Mouse (Mus musculus) CD8-positive naive resting alpha-beta T cell, adult 2 months (primary cell): ENCODE data around the gene Podxl2.

Experiments used
- DNase-seq, 2 experiments: peaks; one replicate each; pipeline ENCODE4 v3.0.0; 2022; ENCODE audit warnings: low read depth in 2 of 2, low spot score in 2 of 2

Podxl2 gene

DNA sequence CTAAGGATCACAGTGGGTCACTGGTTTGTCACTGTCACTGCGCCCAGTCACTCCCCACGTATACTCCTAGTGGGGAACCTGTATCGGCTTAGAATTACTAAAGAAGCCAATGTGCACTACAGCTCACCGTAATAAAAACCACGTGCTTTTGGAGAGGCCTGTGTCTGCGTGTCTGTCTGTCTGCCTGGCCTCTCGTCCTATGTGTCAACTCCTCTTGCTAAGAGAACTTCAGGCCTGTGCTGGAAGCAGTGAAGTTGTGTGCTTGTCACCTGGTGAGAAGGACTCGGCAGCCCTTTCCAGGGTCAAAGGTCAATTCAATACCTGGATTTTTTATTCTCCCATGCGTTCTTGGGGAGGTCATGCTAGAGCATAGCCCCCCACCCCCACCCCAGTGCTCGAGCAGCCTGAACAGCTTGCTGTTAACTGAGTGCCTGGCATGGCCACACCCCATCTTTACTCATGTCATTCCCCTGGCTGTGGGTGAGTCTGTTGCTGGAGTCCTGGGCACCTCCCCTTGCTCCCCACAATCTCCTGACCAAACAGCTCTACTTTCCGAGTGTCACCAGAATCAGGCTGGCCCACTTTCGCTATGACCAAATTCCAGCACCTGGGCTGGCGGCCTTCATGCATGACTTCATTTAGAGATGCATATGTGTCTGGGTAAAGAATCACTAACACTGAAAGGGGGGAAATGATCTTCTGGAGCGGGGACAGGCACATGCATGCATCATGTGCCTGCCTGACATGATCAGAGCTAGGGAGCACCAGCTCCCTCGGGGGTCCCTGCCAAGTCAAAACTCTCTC is 46.4 kb downstream of the Podxl2 start:
- no peak for DNase-seq

DNA sequence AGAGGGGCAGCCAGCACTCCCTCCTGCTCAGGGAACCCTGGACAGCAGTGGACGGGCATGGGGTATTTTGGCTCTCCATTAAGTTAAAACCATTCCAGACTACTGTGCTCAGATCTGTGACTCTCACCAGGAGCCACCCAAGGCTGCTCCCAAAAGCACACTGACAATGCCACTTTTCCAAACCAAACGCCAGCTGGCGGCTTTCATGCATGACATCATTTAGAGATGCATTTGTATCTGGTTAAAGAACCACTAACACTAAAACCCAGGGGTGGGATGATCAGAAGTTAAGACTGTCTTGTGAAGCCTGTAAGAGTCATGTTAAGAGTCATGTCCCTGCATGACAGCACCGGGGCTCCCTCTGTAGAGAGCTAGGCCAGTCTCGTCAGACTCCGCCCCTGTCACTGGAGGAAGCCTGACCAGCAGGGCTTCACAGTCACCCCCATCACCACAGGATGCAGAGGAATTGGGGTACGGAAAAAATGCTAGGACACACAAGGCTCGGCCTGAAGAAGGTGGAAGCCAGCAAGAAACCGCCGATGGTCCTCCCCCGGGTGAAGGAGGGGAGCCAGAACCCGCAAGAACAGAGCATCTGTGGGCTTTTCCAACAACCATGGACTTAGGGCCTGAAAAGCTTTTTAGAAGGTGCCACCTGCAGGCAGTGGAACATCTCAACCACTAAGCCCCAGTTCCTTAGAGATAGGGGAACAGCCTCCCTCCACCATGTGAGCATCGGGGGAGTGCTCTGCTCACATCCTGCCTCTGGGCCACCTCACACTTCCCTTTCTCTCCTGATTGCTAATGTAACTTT is 47.2 kb downstream of the Podxl2 start:
- no peak for DNase-seq

DNA sequence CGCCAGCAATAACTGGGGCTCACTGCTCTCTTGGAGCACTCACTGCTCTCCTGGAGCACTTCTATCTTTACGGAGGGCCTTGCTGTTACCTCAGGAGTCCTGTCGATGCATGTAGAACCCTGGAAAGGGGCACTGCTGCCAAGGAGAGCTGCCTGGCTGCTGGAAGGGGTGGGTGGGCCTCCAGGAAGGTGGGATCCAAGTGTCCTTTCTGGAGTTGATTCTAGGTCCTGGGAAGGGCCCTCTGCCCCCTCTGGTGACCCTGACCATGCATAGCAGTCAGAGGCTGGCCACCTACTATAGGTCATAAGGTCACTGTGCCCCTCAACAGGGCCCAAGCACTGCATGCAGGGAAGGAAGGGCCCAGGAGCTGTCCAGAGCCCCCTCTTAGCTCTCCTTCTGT is 47.9 kb downstream of the Podxl2 start:
- no peak for DNase-seq

DNA sequence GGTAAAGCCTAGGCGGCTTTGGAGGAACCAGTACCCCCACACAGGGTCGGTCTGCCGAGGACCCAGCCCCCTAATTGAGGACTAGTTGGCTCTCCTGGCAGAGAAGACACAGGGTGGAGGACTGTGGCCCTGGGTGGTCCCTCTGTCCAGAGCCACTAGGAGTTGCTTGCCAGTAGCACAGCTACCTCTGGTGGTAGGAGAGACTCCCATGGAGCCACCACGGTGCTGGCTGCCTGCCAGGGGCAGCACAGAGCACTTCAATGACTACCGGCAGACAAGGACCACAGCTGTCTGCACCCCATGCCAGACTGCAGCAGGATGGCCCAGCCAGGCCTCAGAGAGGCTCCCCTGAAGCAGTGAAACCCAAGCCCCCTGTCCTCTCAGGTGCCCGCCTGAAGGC is 48.3 kb downstream of the Podxl2 start:
- no peak for DNase-seq

DNA sequence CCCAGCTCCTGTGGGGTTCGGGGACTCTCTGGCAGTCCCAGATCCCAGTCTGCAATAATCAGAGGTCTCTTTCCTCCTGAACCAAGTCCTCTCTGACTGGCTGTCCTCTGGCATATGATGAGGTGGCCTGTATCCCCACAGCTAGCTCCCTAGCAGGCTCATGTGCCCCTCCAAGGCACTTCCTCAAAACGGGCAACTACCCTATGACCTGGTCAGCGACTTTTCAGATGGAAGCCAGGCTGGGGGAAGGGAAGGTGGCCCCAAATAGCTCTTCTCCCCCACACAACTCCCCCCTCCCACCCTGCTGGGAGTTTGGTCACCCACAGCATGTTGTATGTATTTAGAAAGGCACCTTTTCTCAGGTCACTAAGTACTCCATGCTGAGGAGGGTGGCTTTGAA is 48.8 kb downstream of the Podxl2 start:
- DNase-seq, result no peak

DNA sequence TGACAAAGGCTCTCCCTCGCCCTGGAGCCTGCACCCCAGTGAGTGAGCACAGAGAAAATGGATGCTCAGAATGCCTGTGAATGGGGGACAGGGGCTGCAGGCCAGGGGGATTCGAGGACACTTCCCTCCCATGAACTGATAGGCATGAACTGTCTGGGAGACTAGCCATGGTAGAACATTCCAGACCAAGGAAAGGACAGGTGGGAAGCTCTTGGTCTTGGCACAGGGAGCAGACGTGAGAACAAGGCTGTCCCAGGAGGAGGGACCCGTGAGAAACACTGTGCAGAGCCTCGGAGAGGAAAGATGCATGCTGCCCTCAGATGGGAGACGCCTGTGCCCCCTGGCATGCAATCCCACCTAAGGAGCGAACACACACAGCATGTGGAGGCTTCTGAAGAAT is 50.7 kb downstream of the Podxl2 start:
- DNase-seq, result no peak

DNA sequence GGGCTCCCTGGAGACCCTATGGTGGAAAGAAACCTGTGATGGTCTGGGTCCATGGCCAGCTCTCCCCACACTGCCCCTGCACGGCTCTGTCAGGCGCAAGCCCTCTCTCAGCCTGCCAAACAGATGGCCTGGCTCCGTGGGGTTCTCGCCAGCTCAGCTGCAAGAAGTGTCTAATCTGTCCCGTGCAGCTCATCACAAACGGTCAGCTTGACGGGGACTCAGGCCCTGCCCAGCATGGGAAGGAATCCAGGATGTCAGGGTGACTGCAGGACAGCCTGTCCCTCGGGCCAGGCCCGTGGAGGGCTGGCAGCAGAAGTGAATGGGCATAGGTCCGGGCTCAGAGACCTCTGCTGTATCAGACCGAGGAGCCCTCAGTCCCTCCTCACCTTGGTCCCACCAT is 52.9 kb downstream of the Podxl2 start:
- DNase-seq, result no peak

DNA sequence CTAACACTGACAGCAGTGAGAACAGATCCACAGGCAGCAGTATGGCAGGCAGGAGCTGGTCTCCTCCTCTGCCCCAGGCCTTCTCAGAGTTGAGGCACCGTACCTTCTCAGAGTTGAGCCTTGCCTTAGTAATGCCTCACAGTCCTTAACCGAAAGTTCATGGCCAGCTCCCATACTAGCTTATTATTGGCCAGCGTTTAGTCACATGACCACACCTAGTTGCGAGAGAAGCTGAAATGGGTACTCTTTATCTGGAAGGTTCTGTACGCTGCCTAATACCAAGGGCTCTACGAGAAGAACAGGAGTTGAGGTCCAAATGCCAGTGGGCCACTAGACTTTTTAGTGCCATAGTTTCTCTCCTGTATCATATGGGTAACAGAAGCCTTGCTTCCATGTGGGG is 53.5 kb downstream of the Podxl2 start:
- DNase-seq, result no peak

DNA sequence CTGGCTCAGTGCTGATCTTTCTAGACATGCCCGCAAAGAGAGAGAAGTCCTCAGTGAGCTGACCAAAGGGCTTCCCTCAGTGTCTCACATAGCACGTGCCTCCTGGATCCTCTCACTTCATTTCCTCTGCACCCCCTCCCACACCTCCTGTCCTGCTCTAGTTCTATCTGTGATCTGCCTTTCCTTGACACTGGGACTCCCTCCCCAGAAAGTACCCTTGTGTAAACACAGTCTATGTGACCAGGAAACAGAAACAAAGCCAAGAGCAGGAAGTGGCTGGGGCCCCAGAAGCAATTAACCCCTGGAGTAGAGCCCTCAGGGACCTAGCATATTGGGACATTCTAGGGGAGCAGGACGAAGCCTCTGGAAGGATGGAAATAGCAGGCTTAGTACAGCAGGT is 54.0 kb downstream of the Podxl2 start:
- no peak for DNase-seq

DNA sequence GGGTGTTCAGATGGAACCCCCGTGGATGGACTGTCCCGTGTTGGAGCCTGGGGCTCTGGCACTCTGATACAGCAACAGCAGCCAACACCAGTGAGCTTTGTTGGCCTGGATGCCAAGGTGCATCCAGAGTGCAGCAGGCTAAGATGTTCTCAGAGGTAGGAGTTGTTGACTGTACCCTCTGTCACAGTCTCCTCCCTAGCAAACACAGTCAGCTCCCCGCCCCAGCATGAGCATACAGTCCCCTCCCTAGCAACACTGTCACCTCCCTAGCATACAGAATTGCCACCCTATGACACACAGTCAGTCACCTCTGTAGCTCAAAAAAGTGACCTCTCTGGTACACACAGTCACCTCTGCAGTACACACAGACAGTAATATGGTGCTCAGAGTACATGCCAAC is 57.9 kb downstream of the Podxl2 start:
- no peak for DNase-seq

DNA sequence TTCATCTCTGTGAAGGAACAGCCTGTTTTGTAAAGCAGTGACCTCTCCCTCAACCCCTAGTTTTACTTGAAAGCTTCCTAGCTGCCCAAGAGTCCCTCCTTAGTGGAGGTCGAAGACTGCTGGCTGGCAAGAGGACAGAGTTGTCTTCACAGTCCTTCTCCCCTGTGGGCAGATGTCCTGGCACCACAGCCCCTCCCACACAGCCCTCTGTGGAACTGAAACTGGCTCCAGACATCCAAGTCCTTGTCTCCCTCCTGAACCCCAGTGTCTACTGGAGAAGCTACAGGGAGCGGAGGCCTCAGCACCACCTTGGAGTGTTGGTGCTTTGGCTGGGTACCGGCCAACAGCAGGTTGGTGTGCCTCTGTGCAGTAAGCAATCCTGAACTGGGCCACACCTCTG is 59.4 kb downstream of the Podxl2 start:
- no peak for DNase-seq

DNA sequence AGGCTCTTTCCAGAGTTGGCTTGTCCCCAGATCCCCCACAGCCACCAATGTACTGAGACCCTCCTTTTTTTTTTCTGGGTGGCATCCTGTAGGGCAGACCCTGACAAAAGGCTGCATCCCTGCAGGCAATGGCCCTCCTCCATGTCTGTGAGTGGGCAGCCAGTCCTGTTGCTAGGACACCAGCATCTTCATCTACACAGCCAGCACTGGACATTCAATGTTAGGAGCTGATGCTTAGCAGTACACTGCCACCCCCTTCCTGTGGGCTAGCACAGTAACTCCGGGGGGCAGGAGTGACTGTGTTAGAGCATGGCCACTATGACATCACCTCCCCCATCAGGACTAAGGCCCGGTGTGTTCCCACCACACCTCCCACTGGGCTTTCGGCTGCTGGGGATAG is 59.8 kb downstream of the Podxl2 start:
- no peak for DNase-seq

DNA sequence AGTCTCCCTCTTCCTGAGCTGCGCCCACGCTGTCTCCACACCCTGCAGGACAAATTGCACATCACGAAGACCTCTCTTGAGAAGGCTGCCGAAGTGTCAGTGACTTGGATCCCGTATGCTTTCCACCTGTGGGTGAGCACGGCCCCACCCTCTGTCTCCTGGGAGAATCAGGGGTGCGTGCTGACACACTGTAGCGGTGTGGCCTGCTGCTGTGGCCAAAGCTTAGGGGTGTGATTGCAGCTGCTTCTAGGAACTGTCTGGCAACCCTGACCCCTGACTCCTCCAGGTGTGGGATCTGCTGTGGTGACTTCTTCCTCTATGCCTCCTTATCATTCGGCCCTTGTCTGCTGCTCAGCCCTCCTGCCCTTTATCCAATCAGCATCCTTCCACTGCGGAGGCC is 61.0 kb downstream of the Podxl2 start:
- no peak for DNase-seq

DNA sequence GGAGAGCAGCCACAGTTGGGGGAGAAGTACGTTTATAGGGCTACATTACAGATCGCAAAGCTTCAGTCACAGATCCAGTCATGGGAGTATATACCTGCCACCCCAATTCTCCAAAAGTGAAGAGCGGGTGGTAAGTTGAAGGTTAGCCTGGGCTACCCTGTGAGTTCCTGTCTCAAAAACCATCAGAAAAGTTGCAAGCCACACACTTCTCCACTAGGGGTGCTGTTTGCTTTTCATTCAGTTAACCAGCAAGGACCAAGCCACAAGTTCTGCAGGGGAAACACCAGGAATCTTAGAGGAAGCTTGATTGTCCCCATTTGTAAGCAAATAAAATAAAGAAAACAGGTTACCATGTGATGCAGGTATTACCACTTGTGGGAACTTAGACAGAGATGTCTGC is 62.0 kb downstream of the Podxl2 start:
- peak; percentile 18 to 45 for DNase-seq

DNA sequence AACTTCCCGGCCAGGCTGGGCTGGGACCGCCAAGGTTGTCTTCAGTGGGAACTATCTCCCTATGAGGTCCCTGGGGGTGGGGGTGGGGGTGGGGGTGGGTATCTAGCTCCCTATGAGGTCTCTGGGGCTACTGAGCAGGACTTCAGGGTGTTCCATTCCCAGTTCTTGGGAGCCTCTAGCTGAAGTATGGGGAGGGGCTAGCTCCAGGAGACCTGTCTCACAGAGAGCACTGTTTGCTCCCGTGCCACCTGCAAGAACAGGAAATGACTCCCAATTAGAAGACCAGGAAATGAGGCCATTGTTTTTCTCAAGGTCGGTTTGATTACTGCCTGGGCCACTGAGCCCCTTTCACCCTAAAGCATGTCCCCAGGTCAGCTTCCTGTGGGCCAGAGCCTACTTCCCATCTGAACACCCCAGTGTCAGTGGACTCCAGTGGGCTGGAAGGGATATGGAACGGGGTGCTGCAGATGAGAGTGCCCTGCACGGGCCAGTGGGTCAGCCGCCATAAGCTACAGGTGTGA is 62.9 kb downstream of the Podxl2 start:
- DNase-seq, result no peak

DNA sequence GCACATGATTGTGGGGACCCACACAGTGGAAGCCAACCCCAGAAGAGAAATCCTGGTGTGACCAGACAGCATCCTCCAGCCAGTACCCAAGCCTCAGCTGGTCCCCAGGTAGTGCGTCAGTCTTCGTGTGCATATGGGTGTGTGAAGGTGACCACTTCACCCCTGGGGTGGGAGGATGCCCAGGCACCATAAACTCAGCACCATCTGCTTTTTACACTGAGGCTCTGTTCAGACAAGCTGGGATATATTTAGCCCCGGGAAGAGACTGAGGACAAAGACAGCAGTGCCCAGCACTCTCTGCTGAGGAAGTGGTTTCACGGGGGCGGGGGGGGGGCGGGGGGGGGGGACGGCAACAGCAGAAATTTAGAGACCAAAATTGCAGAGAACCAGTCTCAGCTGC is 63.4 kb downstream of the Podxl2 start:
- no peak for DNase-seq

DNA sequence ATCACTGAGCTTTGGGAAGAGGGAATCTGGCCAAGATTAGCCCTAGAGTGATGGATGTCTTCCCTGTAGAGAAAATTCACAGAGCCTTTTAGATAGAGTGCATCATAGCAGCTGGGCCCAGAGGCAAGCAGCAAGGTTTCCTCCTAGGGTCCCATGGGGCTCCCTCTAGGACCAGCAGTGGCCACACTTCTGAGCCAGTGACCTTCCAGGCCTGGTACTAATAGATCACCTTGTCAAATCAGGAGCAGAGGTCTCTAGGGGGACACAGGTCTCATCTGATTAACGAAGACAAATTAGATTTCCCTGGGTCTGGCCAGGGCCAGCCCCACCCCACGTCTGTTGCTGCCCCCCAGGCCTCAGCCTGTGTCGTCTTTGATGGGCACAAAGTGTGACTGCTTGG is 64.6 kb downstream of the Podxl2 start:
- no peak for DNase-seq

DNA sequence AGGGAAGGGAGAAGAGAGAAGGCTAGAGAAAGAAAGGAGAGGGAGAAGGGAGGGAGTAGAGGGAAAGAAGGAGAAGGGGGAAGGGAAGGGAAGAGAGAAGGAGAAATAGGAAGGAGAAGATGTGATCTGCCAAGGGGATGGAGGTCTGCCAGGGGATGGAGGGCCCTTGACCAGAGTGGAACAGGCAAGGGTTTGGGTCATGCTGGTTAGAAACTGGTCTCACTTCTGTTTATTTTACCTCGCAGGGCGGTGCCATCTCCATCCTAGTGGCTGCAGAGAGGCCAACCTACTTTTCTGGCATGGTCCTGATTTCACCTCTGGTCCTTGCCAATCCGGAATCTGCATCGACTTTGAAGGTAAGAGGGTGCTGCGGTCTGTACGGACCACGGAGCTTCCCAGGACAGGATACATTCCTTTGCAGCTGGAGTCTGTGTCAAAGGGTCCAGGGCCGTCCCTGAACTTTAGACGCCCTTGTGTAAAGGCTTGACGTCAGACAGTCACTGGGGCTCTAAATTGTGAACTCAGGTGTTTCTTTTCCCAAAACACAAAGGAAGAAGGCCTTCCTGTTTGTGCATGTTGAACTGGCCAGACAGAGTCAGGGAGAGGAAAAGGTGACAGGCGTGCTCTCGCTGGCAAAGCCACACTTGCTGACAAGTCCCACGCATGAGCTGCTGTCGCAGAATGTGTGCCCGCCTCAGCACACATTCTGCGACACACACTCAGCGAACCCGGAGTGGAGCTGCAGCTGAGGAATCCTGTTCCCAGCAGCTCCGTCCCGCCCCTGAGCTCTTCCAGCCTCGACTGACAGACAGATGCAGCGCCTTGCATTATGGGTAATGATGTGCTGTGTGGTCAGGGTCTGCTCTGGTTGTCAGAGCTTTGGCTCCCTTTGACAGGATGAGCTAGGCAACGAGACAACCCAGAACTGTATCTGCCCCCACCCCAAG is 65.5 kb downstream of the Podxl2 start:
- DNase-seq, result no peak

DNA sequence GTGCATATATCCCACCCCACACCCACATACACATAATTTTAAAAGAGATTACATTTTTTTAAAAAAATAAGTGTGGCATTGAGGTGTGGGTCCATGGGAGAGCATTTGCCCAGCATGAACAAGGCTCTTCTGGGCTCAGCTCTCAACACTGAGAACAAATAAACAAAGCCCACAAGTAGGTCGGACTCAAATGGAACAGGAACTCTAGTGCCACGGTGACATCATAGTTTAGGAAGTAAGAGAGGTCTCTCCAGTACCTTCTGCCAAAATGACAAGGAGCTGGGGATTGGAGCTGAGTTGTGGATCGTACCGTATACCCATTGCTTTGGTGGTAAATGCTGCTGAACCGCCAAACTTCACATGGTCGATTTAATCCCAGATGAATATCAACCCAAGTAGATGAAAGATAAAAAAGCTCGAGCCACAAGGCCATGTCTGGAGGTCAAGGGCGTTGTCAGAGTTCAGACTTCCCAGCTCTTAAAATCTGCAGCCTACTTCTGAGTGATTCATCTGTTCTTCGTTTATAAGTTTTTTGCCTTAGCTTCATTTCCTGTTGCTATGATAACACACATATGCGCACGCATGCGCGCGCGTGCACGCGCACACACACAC is 69.8 kb downstream of the Podxl2 start:
- no peak for DNase-seq

DNA sequence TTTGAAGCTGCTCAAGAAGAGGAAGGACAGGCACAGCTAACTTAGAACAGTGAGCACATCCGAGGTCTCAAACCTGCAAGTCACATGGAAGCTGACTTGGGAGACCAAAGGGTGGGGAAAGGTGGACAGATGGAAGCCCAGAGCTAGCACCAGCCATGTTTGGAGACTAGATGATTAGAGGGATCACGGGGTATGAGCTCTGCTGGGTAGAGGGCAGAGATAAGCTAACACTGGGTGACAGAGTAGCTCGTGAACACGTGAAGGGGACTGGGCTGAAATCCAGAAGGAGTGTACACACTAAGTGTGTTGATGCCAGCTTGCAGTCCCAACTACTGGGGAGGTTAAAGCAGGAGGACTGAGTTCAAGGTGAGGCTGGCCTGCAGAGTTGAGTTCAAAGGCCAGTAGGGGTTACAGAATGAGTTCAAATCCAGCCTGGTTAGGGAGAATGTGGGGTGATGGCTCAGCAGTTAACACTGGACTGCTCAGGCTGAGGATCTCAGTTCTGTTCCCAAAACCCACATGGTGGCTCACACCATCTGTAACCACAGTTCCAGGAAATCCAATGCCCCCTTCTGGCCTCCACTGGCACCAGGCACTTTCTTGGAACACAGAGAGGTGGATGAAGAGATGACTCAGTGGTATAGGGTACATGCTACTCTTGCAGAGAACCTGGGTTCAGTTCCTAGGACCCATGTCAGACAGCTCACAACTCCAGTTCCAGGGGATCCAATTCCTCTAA is 70.7 kb downstream of the Podxl2 start:
- DNase-seq, result no peak
